Mouse (Mus musculus) hindbrain, embryonic 11.5 days (tissue): ENCODE results near the gene Limk1. TPM values are rescaled to one million over a fixed set of nuclear protein-coding genes. Genes with fewer than 3 reads are reported as not detected.

Experiments used
- ATAC-seq: fragments of 200-750 bp; cut with Nextera tagmentation; 2 replicates; pipeline ENCODE4 v1.8.0; 2017; ENCODE audit warnings: mild to moderate bottlenecking, moderate TSS enrichment, moderate library complexity; ENCODE audit not compliant: low FRiP score
- DNase-seq: peaks from one replicate; pipeline ENCODE4 v3.0.0-alpha.2; 2015; ENCODE audit warnings: low spot score
- H3K27ac ChIP-seq: fragments of 300-500 bp; sonication (generic); 2 replicates; pipeline ENCODE4 v1.5.1; 2014; ENCODE audit warnings: mild to moderate bottlenecking, low read depth, low read length
- H3K27me3 ChIP-seq: fragments of 300-500 bp; sonication (generic); 2 replicates; pipeline ENCODE4 v1.6.1; 2014; ENCODE audit warnings: mild to moderate bottlenecking, low read length, moderate library complexity, mixed read lengths; ENCODE audit not compliant: control insufficient read depth, insufficient read depth
- H3K36me3 ChIP-seq: fragments of 300-500 bp; sonication (generic); 2 replicates; pipeline ENCODE4 v1.6.1; 2014; ENCODE audit warnings: mild to moderate bottlenecking, low read length, moderate library complexity, mixed read lengths; ENCODE audit not compliant: control insufficient read depth, insufficient read depth
- H3K4me1 ChIP-seq: fragments of 300-500 bp; sonication (generic); replicated peaks from 2 replicates; pipeline ENCODE4 v1.6.1; 2014; ENCODE audit warnings: low read length, mixed read lengths; ENCODE audit not compliant: control insufficient read depth, insufficient read depth
- H3K4me2 ChIP-seq: fragments of 300-500 bp; sonication (generic); replicated peaks from 2 replicates; pipeline ENCODE4 v1.6.1; 2014; ENCODE audit warnings: mild to moderate bottlenecking, low read depth, low read length
- H3K4me3 ChIP-seq: fragments of 300-500 bp; sonication (generic); 2 replicates; pipeline ENCODE4 v1.5.1; 2014; ENCODE audit warnings: low read depth, low read length
- H3K9ac ChIP-seq: fragments of 300-500 bp; sonication (generic); 2 replicates; pipeline ENCODE4 v1.6.1; 2014; ENCODE audit warnings: low read depth, low read length
- H3K9me3 ChIP-seq: fragments of 300-500 bp; sonication (generic); 2 replicates; pipeline ENCODE4 v1.6.1; 2016; ENCODE audit warnings: low read length; ENCODE audit not compliant: control insufficient read depth
- WGBS: fragments of 180-500 bp; shearing (Covaris S2); extraction: QIAGEN DNeasy Blood & Tissue Kit; methylation state at CpG from one replicate; pipeline ENCODE4 v1.1.7; 2014; 5-methylcytosine and 5-hydroxymethylcytosine counted together
- polyA plus RNA-seq: library from polyadenylated mRNA; unstranded; fragments of >200 nt; fragmentation: Nextera tagmentation; extraction: Ambion mirVana; gene quantifications from 2 replicates; pipeline ENCODE4 v1.2.1, GENCODE M21; 2014

The Limk1 gene
- polyA plus RNA-seq, 1 experiment from 2014 or later: 14.7 TPM

- no peak overlapping the region for H3K27ac ChIP-seq
- no peak overlapping the region for H3K4me3 ChIP-seq
- DNase-seq (no peak), ATAC-seq (no peak)
- 85% methylated on average over 8 of the region's 8 CpGs for WGBS
- H3K27me3 ChIP-seq: no peaks in the 10 kb centered on the region
- H3K4me1 ChIP-seq: no peaks in the 10 kb centered on the region
- H3K36me3 ChIP-seq: peaks cover 18% of the 10 kb centered on the region
- H3K4me2 ChIP-seq: no peak overlapping the region
- H3K9ac ChIP-seq: no peak overlapping the region
- no peaks in the 10 kb centered on the region for H3K9me3 ChIP-seq
These were observed 73.0 kb downstream of the Limk1 start for GRCm38 (mm10) chr5:134615380-134615779.

GRCm38 (mm10) chr5:134614802-134615201, 73.6 kb downstream of the Limk1 start, which contains the start of gene Lat2:
Lat2 (minus strand) TSS chr5:134615025.
- no peaks in the 10 kb centered on the region for H3K27me3 ChIP-seq
- no peaks in the 10 kb centered on the region for H3K9me3 ChIP-seq
- peaks cover 12% of the 10 kb centered on the region for H3K36me3 ChIP-seq
- H3K27ac ChIP-seq: no peak within 1 kb of the TSS
- no peak within 1 kb of the TSS for H3K9ac ChIP-seq
- H3K4me2 ChIP-seq: no peak within 1 kb of the TSS
- WGBS: 93% methylated on average over 7 of the region's 7 CpGs
- no peak for ATAC-seq
- no peak for DNase-seq
- H3K4me3 ChIP-seq: no peak within 1 kb of the TSS
- H3K4me1 ChIP-seq: no peaks in the 10 kb centered on the region

GRCm38 (mm10) chr5:134614296-134614695, 74.1 kb downstream of the Limk1 start:
- Histone ChIP-seq H3K9ac (no peak overlapping the region), H3K4me3 (no peak overlapping the region), H3K36me3 (peaks cover 7% of the 10 kb centered on the region), H3K27me3 (no peaks in the 10 kb centered on the region), H3K4me2 (no peak overlapping the region), H3K27ac (no peak overlapping the region), H3K4me1 (no peaks in the 10 kb centered on the region), H3K9me3 (no peaks in the 10 kb centered on the region)
- WGBS: 92% methylated on average over 8 of the region's 8 CpGs
- DNase-seq: no peak
- no peak for ATAC-seq

DNA sequence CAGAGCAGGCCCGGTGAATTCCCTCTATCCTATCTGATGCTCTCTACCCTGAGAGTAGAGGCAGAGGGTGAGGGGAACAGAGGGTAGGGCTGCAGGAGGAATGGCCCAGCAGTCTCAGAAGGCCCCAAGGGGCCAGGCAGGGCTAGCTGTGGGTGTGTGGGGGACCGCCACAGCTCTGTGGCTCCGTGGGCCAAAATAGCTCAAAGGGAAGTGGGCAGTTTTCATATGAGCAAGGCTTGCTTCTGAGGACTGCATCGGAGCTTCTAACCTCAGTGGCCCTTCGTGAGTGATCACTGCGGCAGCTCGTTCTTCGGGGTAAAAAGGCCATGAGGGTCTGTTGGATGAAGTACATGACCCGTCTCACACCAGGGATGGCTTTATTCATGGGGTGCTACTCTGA, 74.7 kb downstream of the Limk1 start:
- 83% methylated on average over 9 of the region's 9 CpGs for WGBS
- H3K27ac ChIP-seq: no peak overlapping the region

GRCm38 (mm10) chr5:134611810-134612521, 76.4 kb downstream of the Limk1 start:
- Histone ChIP-seq H3K4me2 (no peak overlapping the region), H3K27ac (peak overlapping the region; percentile 42; the same call in 1 of the 2 replicates), H3K4me1 (no peaks in the 10 kb centered on the region), H3K4me3 (no peak overlapping the region), H3K9me3 (no peaks in the 10 kb centered on the region), H3K27me3 (no peaks in the 10 kb centered on the region), H3K9ac (no peak overlapping the region), H3K36me3 (no peaks in the 10 kb centered on the region)
- DNase-seq (peak; percentile 28), ATAC-seq (no peak)
- WGBS: 54% methylated on average over 8 of the region's 8 CpGs

More for the DNA sequence above, 74.7 kb downstream of the Limk1 start:
- Histone ChIP-seq H3K4me3 (no peak overlapping the region), H3K9me3 (no peaks in the 10 kb centered on the region), H3K4me1 (no peaks in the 10 kb centered on the region), H3K4me2 (no peak overlapping the region), H3K36me3 (peaks cover 2% of the 10 kb centered on the region; the same call in 1 of the 2 replicates), H3K27me3 (no peaks in the 10 kb centered on the region), H3K9ac (no peak overlapping the region)
- ATAC-seq (no peak), DNase-seq (no peak)

- Histone ChIP-seq H3K36me3 (no peaks in the 10 kb centered on the region), H3K4me2 (no peak overlapping the region), H3K4me3 (no peak overlapping the region), H3K27me3 (no peaks in the 10 kb centered on the region), H3K4me1 (no peaks in the 10 kb centered on the region), H3K9me3 (no peaks in the 10 kb centered on the region), H3K9ac (no peak overlapping the region), H3K27ac (no peak overlapping the region)
- ATAC-seq (no peak), DNase-seq (no peak)
- WGBS: 86% methylated on average over 12 of the region's 12 CpGs
These were observed 78.3 kb downstream of the Limk1 start for GRCm38 (mm10) chr5:134609916-134610643.

DNA sequence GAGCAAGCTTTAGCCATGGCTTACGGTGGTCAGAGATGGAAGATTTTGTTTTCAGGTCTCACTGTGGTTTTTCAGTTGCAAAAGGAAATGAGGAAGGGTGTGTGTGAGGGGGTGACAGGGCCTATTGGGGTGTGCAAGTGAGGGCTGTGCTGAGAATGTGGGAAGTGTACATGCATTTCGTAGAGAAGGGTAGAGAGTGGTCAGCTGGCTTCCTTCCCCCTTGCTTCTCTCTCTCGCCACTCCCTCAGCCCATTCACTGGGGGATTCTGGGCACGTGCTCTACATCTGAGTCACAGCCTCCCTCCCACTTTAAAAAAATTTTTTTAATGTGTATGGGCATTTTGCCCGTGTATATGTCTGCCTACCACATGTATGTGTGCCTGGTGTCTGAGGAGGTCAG, 81.3 kb downstream of the Limk1 start:
- Histone ChIP-seq H3K4me2 (no peak overlapping the region), H3K9me3 (no peaks in the 10 kb centered on the region), H3K4me3 (no peak overlapping the region), H3K36me3 (no peaks in the 10 kb centered on the region), H3K27me3 (no peaks in the 10 kb centered on the region), H3K9ac (no peak overlapping the region), H3K27ac (no peak overlapping the region), H3K4me1 (no peaks in the 10 kb centered on the region)
- WGBS: 66% methylated on average over 5 of the region's 5 CpGs
- ATAC-seq: no peak
- no peak for DNase-seq

DNA sequence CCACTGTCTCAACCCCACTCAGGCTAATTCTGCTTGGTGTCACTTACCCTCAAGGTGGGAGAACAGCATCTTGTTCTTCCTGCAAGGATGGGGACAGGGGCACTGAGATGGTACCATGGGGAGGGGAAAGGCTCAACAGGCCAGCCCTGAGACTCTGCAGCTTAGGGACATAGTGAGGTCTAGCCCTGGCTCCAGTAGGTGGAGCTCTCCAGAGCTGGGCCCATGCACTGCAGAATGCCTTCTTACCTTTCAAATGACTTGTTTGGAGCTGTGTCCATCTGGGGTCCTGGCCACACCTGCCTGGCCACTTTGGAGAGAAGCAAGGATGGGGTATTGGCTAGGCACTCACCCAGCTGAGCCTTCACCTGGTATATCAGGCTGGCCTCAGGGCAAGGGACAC, 82.1 kb downstream of the Limk1 start:
- Histone ChIP-seq H3K9ac (no peak overlapping the region), H3K27me3 (no peaks in the 10 kb centered on the region), H3K27ac (no peak overlapping the region), H3K4me2 (no peak overlapping the region), H3K4me3 (no peak overlapping the region), H3K9me3 (no peaks in the 10 kb centered on the region), H3K4me1 (no peaks in the 10 kb centered on the region), H3K36me3 (no peaks in the 10 kb centered on the region)
- DNase-seq: no peak
- no peak for ATAC-seq
